Mouse (Mus musculus) MEL (cell line): ENCODE measurements around the gene Gm20388. TPM values are rescaled to one million over a fixed set of nuclear protein-coding genes. Genes with fewer than 3 reads are reported as not detected.
A peak's percentile ranks its signal among the peaks of the same experiment; 100 is the strongest.

Experiments used
- DNase-seq: peaks from one replicate; pipeline ENCODE4 v3.0.0; 2011; ENCODE audit warnings: low read depth, low spot score
- H3K27ac ChIP-seq: 2 replicates; pipeline ENCODE4 v1.5.1; 2012; ENCODE audit warnings: low read depth, mild to moderate bottlenecking, control low read depth, low read length, moderate library complexity; ENCODE audit not compliant: control insufficient read depth
- H3K27me3 ChIP-seq, 2 experiments: fragments of 150-350 bp in 1 of 2; sonication (generic) in 1 of 2; 2 replicates each; pipeline ENCODE4 v1.6.1; 2012; ENCODE audit warnings: low read length in 2 of 2, mild to moderate bottlenecking in 2 of 2, improper control_type of control experiment in 1 of 2, moderate library complexity in 1 of 2; ENCODE audit not compliant: insufficient read depth in 2 of 2, control insufficient read depth in 1 of 2
- H3K36me3 ChIP-seq, 2 experiments: 2 replicates each; pipeline ENCODE4 v1.6.1; 2012 to 2014; ENCODE audit warnings: low read length in 2 of 2, improper control_type of control experiment in 1 of 2, inconsistent platforms in 1 of 2, mild to moderate bottlenecking in 1 of 2; ENCODE audit not compliant: insufficient read depth in 2 of 2, control insufficient read depth in 1 of 2
- H3K4me1 ChIP-seq, 2 experiments: fragments of 150-350 bp in 1 of 2; sonication (generic) in 1 of 2; 2 replicates each; pipeline ENCODE4 v1.6.1; 2012; ENCODE audit warnings: low read length in 2 of 2, improper control_type of control experiment in 1 of 2, mild to moderate bottlenecking in 1 of 2; ENCODE audit not compliant: insufficient read depth in 2 of 2, control insufficient read depth in 1 of 2
- H3K4me3 ChIP-seq, 2 experiments: fragments of 150-350 bp in 1 of 2; sonication (generic) in 1 of 2; 2 replicates each; pipeline ENCODE4 v1.5.1; 2012; ENCODE audit warnings: low read depth in 2 of 2, low read length in 2 of 2, mild to moderate bottlenecking in 2 of 2, moderate library complexity in 2 of 2, control low read depth in 1 of 2, improper control_type of control experiment in 1 of 2; ENCODE audit not compliant: control insufficient read depth in 1 of 2, insufficient read depth in 1 of 2
- H3K79me2 ChIP-seq: 2 replicates; pipeline ENCODE4 v1.6.1; 2012; ENCODE audit warnings: mild to moderate bottlenecking, low read length, moderate library complexity; ENCODE audit not compliant: control insufficient read depth, poor library complexity, insufficient read depth
- H3K9ac ChIP-seq: 2 replicates; pipeline ENCODE4 v1.6.1; 2012; ENCODE audit warnings: low read depth, mild to moderate bottlenecking, control low read depth, low read length, moderate library complexity; ENCODE audit not compliant: control insufficient read depth, poor library complexity, severe bottlenecking
- H3K9me3 ChIP-seq: fragments of 150-350 bp; sonication (generic); replicated peaks from 2 replicates; pipeline ENCODE4 v1.6.1; 2012; ENCODE audit warnings: mild to moderate bottlenecking, low read length, improper control_type of control experiment, moderate library complexity; ENCODE audit not compliant: insufficient read depth
- BHLHE40 ChIP-seq: IDR thresholded peaks from 2 replicates; pipeline ENCODE4 v1.6.1; 2012; ENCODE audit warnings: low read depth, mild to moderate bottlenecking, inconsistent platforms, low read length, improper control_type of control experiment, borderline replicate concordance
- CHD1 ChIP-seq: IDR thresholded peaks from 2 replicates; pipeline ENCODE4 v1.6.1; 2012; ENCODE audit warnings: low read depth, mild to moderate bottlenecking, inconsistent platforms, low read length, improper control_type of control experiment
- CHD2 ChIP-seq: IDR thresholded peaks from 2 replicates; pipeline ENCODE4 v1.6.1; 2011; ENCODE audit warnings: low read length, improper control_type of control experiment
- CTCF ChIP-seq, 3 experiments: IDR thresholded peaks in 2 of 3; conservative IDR thresholded peaks in 1 of 3; 2 replicates each; pipeline ENCODE4 v1.5.1; 2011 to 2012; ENCODE audit warnings: low read length in 3 of 3, low read depth in 2 of 3, mild to moderate bottlenecking in 2 of 3, improper control_type of control experiment in 1 of 3, inconsistent platforms in 1 of 3, mixed read lengths in 1 of 3, moderate library complexity in 1 of 3; ENCODE audit not compliant: control insufficient read depth in 1 of 3, insufficient read depth in 1 of 3, poor library complexity in 1 of 3, severe bottlenecking in 1 of 3
- E2F4 ChIP-seq: IDR thresholded peaks from 2 replicates; pipeline ENCODE4 v1.6.1; 2011; ENCODE audit warnings: low read depth, low read length, improper control_type of control experiment, borderline replicate concordance
- ELF1 ChIP-seq: IDR thresholded peaks from 2 replicates; pipeline ENCODE4 v1.6.1; 2014; ENCODE audit warnings: low read depth, mild to moderate bottlenecking, inconsistent platforms, low read length, improper control_type of control experiment, moderate library complexity
- EP300 ChIP-seq, 2 experiments: IDR thresholded peaks; 2 replicates each; pipeline ENCODE4 v1.6.1; 2011; ENCODE audit warnings: improper control_type of control experiment in 2 of 2, low read length in 2 of 2, low read depth in 1 of 2, mild to moderate bottlenecking in 1 of 2
- ETS1 ChIP-seq: IDR thresholded peaks from 2 replicates; pipeline ENCODE4 v1.6.1; 2012; ENCODE audit warnings: low read depth, mild to moderate bottlenecking, inconsistent platforms, low read length, improper control_type of control experiment, moderate library complexity
- GABPA ChIP-seq: IDR thresholded peaks from 2 replicates; pipeline ENCODE4 v1.6.1; 2012; ENCODE audit warnings: low read depth, mild to moderate bottlenecking, inconsistent platforms, low read length, improper control_type of control experiment, moderate library complexity
- GATA1 ChIP-seq: IDR thresholded peaks from 2 replicates; pipeline ENCODE4 v1.6.1; 2011; ENCODE audit warnings: low read depth, low read length, improper control_type of control experiment
- HCFC1 ChIP-seq: IDR thresholded peaks from 2 replicates; pipeline ENCODE4 v1.6.1; 2012; ENCODE audit warnings: low read depth, mild to moderate bottlenecking, inconsistent platforms, low read length, improper control_type of control experiment, moderate library complexity
- JUND ChIP-seq: IDR thresholded peaks from 2 replicates; pipeline ENCODE4 v1.6.1; 2011; ENCODE audit warnings: low read depth, mild to moderate bottlenecking, improper control_type of control experiment, low read length
- KAT2A ChIP-seq: conservative IDR thresholded peaks from 2 replicates; pipeline ENCODE4 v1.6.1; 2012; ENCODE audit warnings: low read depth, low read length, improper control_type of control experiment, inconsistent platforms
- MAFK ChIP-seq: IDR thresholded peaks from 2 replicates; pipeline ENCODE4 v1.6.1; 2011; ENCODE audit warnings: low read depth, mild to moderate bottlenecking, low read length, improper control_type of control experiment, borderline replicate concordance
- MAX ChIP-seq: IDR thresholded peaks from 2 replicates; pipeline ENCODE4 v1.6.1; 2011; ENCODE audit warnings: low read length, improper control_type of control experiment
- MEF2A ChIP-seq: IDR thresholded peaks from 2 replicates; pipeline ENCODE4 v1.6.1; 2014; ENCODE audit warnings: low read depth, mild to moderate bottlenecking, inconsistent platforms, low read length, improper control_type of control experiment; ENCODE audit not compliant: poor library complexity, insufficient replicate concordance, severe bottlenecking; ENCODE audit errors: extremely low read depth
- MYB ChIP-seq: IDR thresholded peaks from 2 replicates; pipeline ENCODE4 v1.6.1; 2011; ENCODE audit warnings: mild to moderate bottlenecking, low read depth, low read length, improper control_type of control experiment
- MYC ChIP-seq: IDR thresholded peaks from 2 replicates; pipeline ENCODE4 v1.6.1; 2011; ENCODE audit warnings: low read depth, mild to moderate bottlenecking, low read length, improper control_type of control experiment, moderate library complexity
- NRF1 ChIP-seq: IDR thresholded peaks from 2 replicates; pipeline ENCODE4 v1.6.1; 2014; ENCODE audit warnings: low read depth, mild to moderate bottlenecking, inconsistent platforms, low read length, improper control_type of control experiment, moderate library complexity; ENCODE audit not compliant: poor library complexity, insufficient read depth, severe bottlenecking
- POLR2A ChIP-seq, 2 experiments: IDR thresholded peaks; 2 replicates each; pipeline ENCODE4 v1.6.1; 2011 to 2012; ENCODE audit warnings: low read length in 2 of 2, mild to moderate bottlenecking in 2 of 2, control low read depth in 1 of 2, improper control_type of control experiment in 1 of 2, low read depth in 1 of 2, moderate library complexity in 1 of 2; ENCODE audit not compliant: control insufficient read depth in 1 of 2, insufficient read depth in 1 of 2, poor library complexity in 1 of 2
- POLR2AphosphoS2 ChIP-seq: IDR thresholded peaks from 2 replicates; pipeline ENCODE4 v1.6.1; 2011; ENCODE audit warnings: low read length, improper control_type of control experiment
- POLR2AphosphoS5 ChIP-seq: IDR thresholded peaks from 2 replicates; pipeline ENCODE4 v1.6.1; 2012; ENCODE audit warnings: low read depth, borderline replicate concordance, mild to moderate bottlenecking, inconsistent platforms, low read length, moderate library complexity, mixed read lengths
- RAD21 ChIP-seq: IDR thresholded peaks from 2 replicates; pipeline ENCODE4 v1.6.1; 2011; ENCODE audit warnings: mild to moderate bottlenecking, low read depth, low read length, improper control_type of control experiment
- RCOR1 ChIP-seq: IDR thresholded peaks from 2 replicates; pipeline ENCODE4 v1.6.1; 2012; ENCODE audit warnings: low read depth, mild to moderate bottlenecking, inconsistent platforms, low read length, improper control_type of control experiment
- TAL1 ChIP-seq: IDR thresholded peaks from 2 replicates; pipeline ENCODE4 v1.6.1; 2012; ENCODE audit warnings: mild to moderate bottlenecking, inconsistent platforms, low read length, moderate library complexity, mixed read lengths
- TCF12 ChIP-seq: IDR thresholded peaks from 2 replicates; pipeline ENCODE4 v1.6.1; 2014; ENCODE audit warnings: low read depth, mild to moderate bottlenecking, inconsistent platforms, low read length, improper control_type of control experiment, moderate library complexity
- USF1 ChIP-seq: IDR thresholded peaks from 2 replicates; pipeline ENCODE4 v1.6.1; 2014; ENCODE audit warnings: low read depth, mild to moderate bottlenecking, inconsistent platforms, low read length, improper control_type of control experiment, moderate library complexity
- USF2 ChIP-seq, 2 experiments: IDR thresholded peaks; 2 replicates each; pipeline ENCODE4 v1.6.1; 2011 to 2012; ENCODE audit warnings: improper control_type of control experiment in 2 of 2, low read length in 2 of 2, borderline replicate concordance in 1 of 2, inconsistent platforms in 1 of 2, low read depth in 1 of 2, mild to moderate bottlenecking in 1 of 2; ENCODE audit not compliant: insufficient read depth in 1 of 2
- ZKSCAN1 ChIP-seq: IDR thresholded peaks from 2 replicates; pipeline ENCODE4 v1.6.1; 2012; ENCODE audit warnings: low read depth, mild to moderate bottlenecking, inconsistent platforms, low read length, improper control_type of control experiment, moderate library complexity
- ZMIZ1 ChIP-seq: IDR thresholded peaks from 2 replicates; pipeline ENCODE4 v1.6.1; 2012; ENCODE audit warnings: low read depth, mild to moderate bottlenecking, inconsistent platforms, low read length, improper control_type of control experiment, moderate library complexity
- ZNF384 ChIP-seq: IDR thresholded peaks from 2 replicates; pipeline ENCODE4 v1.6.1; 2012; ENCODE audit warnings: low read depth, mild to moderate bottlenecking, inconsistent platforms, low read length, improper control_type of control experiment
- polyA plus RNA-seq, 2 experiments: library from polyadenylated mRNA; stranded (reverse) in 1 of 2; unstranded in 1 of 2; fragments of >175 nt in 1 of 2; fragments of >200 nt in 1 of 2; gene quantifications; 2 replicates each; pipeline versions ENCODE4 v1.2.1 to v1.2.4; 2012; ENCODE audit warnings: low replicate concordance in 2 of 2, low read depth in 1 of 2; ENCODE audit not compliant: insufficient read length in 2 of 2, insufficient read depth in 1 of 2, missing spikeins in 1 of 2
- total RNA-seq: library from RNA; depleted of rRNA; stranded (reverse); fragments of 300-350 nt; gene quantifications from 2 replicates; pipeline ENCODE4 v1.2.3, GENCODE M21; 2012

Gm20388 gene
- total and polyA plus RNA-seq, 3 experiments = 11.1 to 17.8 TPM; not detected in 1

- TF ChIP-seq ZMIZ1 = 0 out of 2 replicates have a peak, but pooled peaks have one; percentile 44
- no peak for TF ChIP-seq E2F4
- TF ChIP-seq CHD1 = no peak
- TF ChIP-seq ETS1 = no peak
- no peak; the same call in 1 of the 2 replicates for TF ChIP-seq POLR2AphosphoS2
- TF ChIP-seq POLR2AphosphoS5 = no peak
- no peak for TF ChIP-seq RCOR1
- no peak for TF ChIP-seq USF1
- peak; percentile 60 for TF ChIP-seq NRF1
- no peak for TF ChIP-seq CHD2
- TF ChIP-seq MYB = no peak
- no peak for TF ChIP-seq ZNF384
- TF ChIP-seq TAL1 = no peak
- TF ChIP-seq GATA1 = no peak
- TF ChIP-seq RAD21 = no peak
- TF ChIP-seq JUND = no peak
- 0 out of 2 replicates have a peak, but pooled peaks have one; percentile 68 for TF ChIP-seq MYC
- TF ChIP-seq MEF2A = no peak
- TF ChIP-seq POLR2A (IDR thresholded peaks at IDR 0.05; ENCODE audit: control insufficient read depth in 1 of 2, insufficient read depth in 1 of 2, low read depth in 1 of 2, low read length in 2 of 2, poor library complexity in 1 of 2) = peak; percentile 42 to 82; a peak in 3 of 4 replicates
- TF ChIP-seq USF2 (IDR thresholded peaks at IDR 0.05; ENCODE audit: borderline replicate concordance in 1 of 2, insufficient read depth in 1 of 2, low read depth in 1 of 2, low read length in 2 of 2) = no peak
- TF ChIP-seq EP300 (IDR thresholded peaks at IDR 0.05; ENCODE audit: low read depth in 1 of 2, low read length in 2 of 2) = no peak
- TF ChIP-seq ELF1 = no peak
- TF ChIP-seq HCFC1 = no peak
Observed at GRCm38 (mm10) chr8:122576648-122577022, 2666.0 kb downstream of the Gm20388 start, which contains the start of gene Aprt (continued).

DNA sequence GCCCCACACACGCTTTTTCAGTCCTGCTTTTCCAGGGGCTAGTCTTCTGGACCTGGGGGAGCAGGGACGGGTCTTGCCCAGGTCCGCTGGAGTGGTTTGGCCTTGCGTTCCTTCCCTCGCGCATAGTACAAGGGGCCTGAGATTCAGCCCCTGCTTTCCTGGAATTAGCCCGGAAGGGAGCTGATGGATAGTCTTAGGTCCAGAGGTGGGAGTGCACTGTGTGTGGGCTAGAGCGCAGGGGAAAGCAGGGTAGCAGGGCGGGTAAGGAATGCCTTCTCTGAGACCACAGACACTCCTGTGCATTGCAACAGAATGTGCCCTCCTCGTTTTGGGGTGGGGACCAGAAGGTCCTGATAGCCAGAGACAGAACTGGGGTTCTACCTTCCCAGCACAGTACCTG is 2666.5 kb downstream of the Gm20388 start:
- H3K9me3 ChIP-seq = no peaks in the 10 kb centered on the region
- peaks cover 13% of the 10 kb centered on the region for H3K79me2 ChIP-seq
- H3K4me3 ChIP-seq = no peak overlapping the region
- TF ChIP-seq BHLHE40 (no peak), KAT2A (no peak), ZKSCAN1 (no peak), MAX (no peak), ZNF384 (no peak), GABPA (no peak), MAFK (no peak), JUND (no peak), NRF1 (no peak), ZMIZ1 (no peak), USF2 (IDR thresholded peaks at IDR 0.05; ENCODE audit: borderline replicate concordance in 1 of 2, insufficient read depth in 1 of 2, low read depth in 1 of 2, low read length in 2 of 2) (no peak), TCF12 (no peak), MEF2A (no peak), RCOR1 (no peak), POLR2AphosphoS2 (no peak), CTCF (IDR thresholded peaks at IDR 0.05 in 2 of 3, conservative IDR thresholded peaks at IDR 0.05 in 1 of 3; ENCODE audit: control insufficient read depth in 1 of 3, insufficient read depth in 1 of 3, low read depth in 2 of 3, low read length in 3 of 3, poor library complexity in 1 of 3, severe bottlenecking in 1 of 3) (no peak)
- H3K36me3 ChIP-seq = peaks cover 0 to 10% of the 10 kb centered on the region in 2 experiments; a peak in 2 of 4 replicates
- no peak overlapping the region for H3K9ac ChIP-seq
- DNase-seq = no peak
- H3K27me3 ChIP-seq = no peaks in the 10 kb centered on the region
- no peak overlapping the region for H3K27ac ChIP-seq
- peaks cover 4 to 10% of the 10 kb centered on the region in 2 experiments; a peak in 3 of 4 replicates for H3K4me1 ChIP-seq
